Mouse (Mus musculus): Measurements from ENCODE around the gene Sdk2. TPM values are rescaled to one million over a fixed set of nuclear protein-coding genes. Genes with fewer than 3 reads are reported as not detected.

Gene Sdk2
- total and polyA plus RNA-seq, 3 experiments = 1.2 to 4.8 (median 1.3) TPM

DNA sequence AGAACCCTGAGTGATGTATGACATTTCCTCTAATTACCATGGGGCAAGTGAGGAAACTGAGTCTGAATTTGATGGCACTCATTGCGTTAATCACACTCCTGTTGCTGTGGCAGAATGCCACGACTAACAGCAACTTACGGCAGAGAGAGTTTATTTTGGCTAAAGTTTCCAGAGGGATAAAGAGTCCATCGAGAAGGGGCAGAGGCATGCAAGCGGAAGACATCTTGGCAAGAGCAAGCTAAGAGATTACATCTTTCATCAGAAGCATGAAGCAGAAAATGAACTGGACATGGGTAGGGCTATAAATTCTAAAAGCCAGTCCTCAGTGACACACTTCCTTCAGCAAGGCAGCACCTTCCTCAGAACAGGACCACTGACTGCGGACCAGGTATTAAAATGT lies 85.8 kb downstream of the Sdk2 start:
- no peak overlapping the region for H3K4me3 ChIP-seq (replicated peaks in 1 of 3; ENCODE audit: low read depth in 2 of 3, low read length in 2 of 3, poor library complexity in 1 of 3)
- no peak overlapping the region for H3K27ac ChIP-seq (ENCODE audit: insufficient read depth, low read depth)
- H3K9me3 ChIP-seq (replicated peaks; ENCODE audit: low read length) = no peaks in the 10 kb centered on the region
- DNase-seq (ENCODE audit: extremely low read depth) = no peak
- no peaks in the 10 kb centered on the region for H3K79me2 ChIP-seq (replicated peaks; ENCODE audit: control insufficient read depth, extremely low read depth, insufficient read depth, poor library complexity, severe bottlenecking)
- dilution Hi-C loops (cut with MboI; ENCODE audit: extremely low pct_ligation_motif_present, extremely low pct_unique_long_range_greater_than_20kb, low sequenced_read_pairs) (no loop called here), in situ Hi-C loops (cut with MboI; ENCODE audit: low pct_ligation_motif_present, low pct_unique_long_range_greater_than_20kb, low sequenced_read_pairs) (no loop called here)
- peaks cover 2% of the 10 kb centered on the region for H3K27me3 ChIP-seq (replicated peaks)
- H3K4me1 ChIP-seq (ENCODE audit: control insufficient read depth in 1 of 2, insufficient read depth in 2 of 2) = peaks cover 0 to 16% of the 10 kb centered on the region in 2 experiments; a peak in 2 of 4 replicates
- no peak for TF ChIP-seq E2F4 (IDR thresholded peaks at IDR 0.05; ENCODE audit: insufficient replicate concordance, low read depth, low read length)
- no peak for TF ChIP-seq GABPA (IDR thresholded peaks at IDR 0.05; ENCODE audit: insufficient replicate concordance, low read depth, low read length)
- no peak for TF ChIP-seq SIN3A (IDR thresholded peaks at IDR 0.05; ENCODE audit: low read length)
- no peak for TF ChIP-seq USF2 (conservative IDR thresholded peaks at IDR 0.05; ENCODE audit: low read depth, low read length)
- no peak for TF ChIP-seq UBTF (IDR thresholded peaks at IDR 0.05; ENCODE audit: low read depth, low read length)
- no peak for TF ChIP-seq USF1 (IDR thresholded peaks at IDR 0.05; ENCODE audit: low read depth, low read length)
- TF ChIP-seq ZKSCAN1 (IDR thresholded peaks at IDR 0.05; ENCODE audit: borderline replicate concordance, low read depth, low read length) = no peak
- TF ChIP-seq NELFE (IDR thresholded peaks at IDR 0.05; ENCODE audit: low read depth, low read length) = no peak
- no peak for TF ChIP-seq KAT2A (IDR thresholded peaks at IDR 0.05; ENCODE audit: insufficient replicate concordance, low read length)
- no peak for TF ChIP-seq MXI1 (IDR thresholded peaks at IDR 0.05; ENCODE audit: low read depth, low read length)
- TF ChIP-seq RCOR1 (conservative IDR thresholded peaks at IDR 0.05; ENCODE audit: low read depth, low read length) = no peak
- no peak for TF ChIP-seq NRF1 (IDR thresholded peaks at IDR 0.05; ENCODE audit: low read depth, low read length)
- no peak for TF ChIP-seq IRF4 (IDR thresholded peaks at IDR 0.05; ENCODE audit: low read depth, low read length)
- no peak for TF ChIP-seq BHLHE40 (IDR thresholded peaks at IDR 0.05; ENCODE audit: low read depth, low read length)
- no peak overlapping the region for H3K9ac ChIP-seq (ENCODE audit: insufficient read depth, low read depth)
- H3K4me2 ChIP-seq (ENCODE audit: insufficient read depth, low read depth, poor library complexity, severe bottlenecking) = no peak overlapping the region
- no peaks in the 10 kb centered on the region for H3K36me3 ChIP-seq (replicated peaks in 1 of 2; ENCODE audit: control insufficient read depth in 1 of 2, insufficient read depth in 1 of 2, low read length in 1 of 2)

GRCm38 (mm10) chr11:113978318-113978717 lies 88.5 kb downstream of the Sdk2 start:
- DNase-seq (ENCODE audit: extremely low read depth) = no peak
- TF ChIP-seq CHD1 (IDR thresholded peaks at IDR 0.05; ENCODE audit: low read depth, low read length) (no peak), MAZ (IDR thresholded peaks at IDR 0.05; ENCODE audit: low read depth, low read length) (no peak), MYC (IDR thresholded peaks at IDR 0.05; ENCODE audit: low read depth, low read length) (no peak), POLR2AphosphoS2 (IDR thresholded peaks at IDR 0.05; ENCODE audit: low read depth, low read length) (no peak), CTCF (conservative IDR thresholded peaks at IDR 0.05 in 1 of 2, IDR thresholded peaks at IDR 0.05 in 1 of 2; ENCODE audit: low read depth in 2 of 2, low read length in 2 of 2) (no peak), JUND (conservative IDR thresholded peaks at IDR 0.05; ENCODE audit: low read depth, low read length) (no peak), UBTF (IDR thresholded peaks at IDR 0.05; ENCODE audit: low read depth, low read length) (no peak), NRF1 (IDR thresholded peaks at IDR 0.05; ENCODE audit: low read depth, low read length) (no peak), IRF4 (IDR thresholded peaks at IDR 0.05; ENCODE audit: low read depth, low read length) (no peak), E2F4 (IDR thresholded peaks at IDR 0.05; ENCODE audit: insufficient replicate concordance, low read depth, low read length) (no peak), PAX5 (IDR thresholded peaks at IDR 0.05; ENCODE audit: low read length) (no peak)
- no peak overlapping the region for H3K4me3 ChIP-seq (replicated peaks in 1 of 3; ENCODE audit: low read depth in 2 of 3, low read length in 2 of 3, poor library complexity in 1 of 3)
- H3K9me3 ChIP-seq (replicated peaks; ENCODE audit: low read length) = no peaks in the 10 kb centered on the region
- H3K4me2 ChIP-seq (ENCODE audit: insufficient read depth, low read depth, poor library complexity, severe bottlenecking) = no peak overlapping the region
- H3K4me1 ChIP-seq (ENCODE audit: control insufficient read depth in 1 of 2, insufficient read depth in 2 of 2) = peaks cover 0 to 11% of the 10 kb centered on the region in 2 experiments; a peak in 2 of 4 replicates
- no peak overlapping the region for H3K27ac ChIP-seq (ENCODE audit: insufficient read depth, low read depth)
- in situ Hi-C loops (cut with MboI; ENCODE audit: low pct_ligation_motif_present, low pct_unique_long_range_greater_than_20kb, low sequenced_read_pairs) = no loop called here
- no peak overlapping the region for H3K9ac ChIP-seq (ENCODE audit: insufficient read depth, low read depth)
- no peaks in the 10 kb centered on the region for H3K36me3 ChIP-seq (replicated peaks in 1 of 2; ENCODE audit: control insufficient read depth in 1 of 2, insufficient read depth in 1 of 2, low read length in 1 of 2)
- H3K79me2 ChIP-seq (replicated peaks; ENCODE audit: control insufficient read depth, extremely low read depth, insufficient read depth, poor library complexity, severe bottlenecking) = no peaks in the 10 kb centered on the region
- dilution Hi-C loops (cut with MboI; ENCODE audit: extremely low pct_ligation_motif_present, extremely low pct_unique_long_range_greater_than_20kb, low sequenced_read_pairs) = no loop called here
- H3K27me3 ChIP-seq (replicated peaks) = peaks cover 2% of the 10 kb centered on the region

Data from CH12.LX (cell line).